Mouse (Mus musculus) MEL (cell line): ENCODE measurements around the gene Pxn. TPM values are rescaled to one million over a fixed set of nuclear protein-coding genes. Genes with fewer than 3 reads are reported as not detected.

Experiments used
- DNase-seq: peaks from one replicate; pipeline ENCODE4 v3.0.0; 2011; ENCODE audit warnings: low read depth, low spot score
- H3K27ac ChIP-seq: 2 replicates; pipeline ENCODE4 v1.5.1; 2012; ENCODE audit warnings: low read depth, mild to moderate bottlenecking, control low read depth, low read length, moderate library complexity; ENCODE audit not compliant: control insufficient read depth
- H3K27me3 ChIP-seq, 2 experiments: fragments of 150-350 bp in 1 of 2; sonication (generic) in 1 of 2; 2 replicates each; pipeline ENCODE4 v1.6.1; 2012; ENCODE audit warnings: low read length in 2 of 2, mild to moderate bottlenecking in 2 of 2, improper control_type of control experiment in 1 of 2, moderate library complexity in 1 of 2; ENCODE audit not compliant: insufficient read depth in 2 of 2, control insufficient read depth in 1 of 2
- H3K36me3 ChIP-seq, 2 experiments: 2 replicates each; pipeline ENCODE4 v1.6.1; 2012 to 2014; ENCODE audit warnings: low read length in 2 of 2, improper control_type of control experiment in 1 of 2, inconsistent platforms in 1 of 2, mild to moderate bottlenecking in 1 of 2; ENCODE audit not compliant: insufficient read depth in 2 of 2, control insufficient read depth in 1 of 2
- H3K4me1 ChIP-seq, 2 experiments: fragments of 150-350 bp in 1 of 2; sonication (generic) in 1 of 2; 2 replicates each; pipeline ENCODE4 v1.6.1; 2012; ENCODE audit warnings: low read length in 2 of 2, improper control_type of control experiment in 1 of 2, mild to moderate bottlenecking in 1 of 2; ENCODE audit not compliant: insufficient read depth in 2 of 2, control insufficient read depth in 1 of 2
- H3K4me3 ChIP-seq, 2 experiments: fragments of 150-350 bp in 1 of 2; sonication (generic) in 1 of 2; 2 replicates each; pipeline ENCODE4 v1.5.1; 2012; ENCODE audit warnings: low read depth in 2 of 2, low read length in 2 of 2, mild to moderate bottlenecking in 2 of 2, moderate library complexity in 2 of 2, control low read depth in 1 of 2, improper control_type of control experiment in 1 of 2; ENCODE audit not compliant: control insufficient read depth in 1 of 2, insufficient read depth in 1 of 2
- H3K79me2 ChIP-seq: 2 replicates; pipeline ENCODE4 v1.6.1; 2012; ENCODE audit warnings: mild to moderate bottlenecking, low read length, moderate library complexity; ENCODE audit not compliant: control insufficient read depth, poor library complexity, insufficient read depth
- H3K9ac ChIP-seq: 2 replicates; pipeline ENCODE4 v1.6.1; 2012; ENCODE audit warnings: low read depth, mild to moderate bottlenecking, control low read depth, low read length, moderate library complexity; ENCODE audit not compliant: control insufficient read depth, poor library complexity, severe bottlenecking
- H3K9me3 ChIP-seq: fragments of 150-350 bp; sonication (generic); replicated peaks from 2 replicates; pipeline ENCODE4 v1.6.1; 2012; ENCODE audit warnings: mild to moderate bottlenecking, low read length, improper control_type of control experiment, moderate library complexity; ENCODE audit not compliant: insufficient read depth
- BHLHE40 ChIP-seq: IDR thresholded peaks from 2 replicates; pipeline ENCODE4 v1.6.1; 2012; ENCODE audit warnings: low read depth, mild to moderate bottlenecking, inconsistent platforms, low read length, improper control_type of control experiment, borderline replicate concordance
- CHD1 ChIP-seq: IDR thresholded peaks from 2 replicates; pipeline ENCODE4 v1.6.1; 2012; ENCODE audit warnings: low read depth, mild to moderate bottlenecking, inconsistent platforms, low read length, improper control_type of control experiment
- E2F4 ChIP-seq: IDR thresholded peaks from 2 replicates; pipeline ENCODE4 v1.6.1; 2011; ENCODE audit warnings: low read depth, low read length, improper control_type of control experiment, borderline replicate concordance
- ELF1 ChIP-seq: IDR thresholded peaks from 2 replicates; pipeline ENCODE4 v1.6.1; 2014; ENCODE audit warnings: low read depth, mild to moderate bottlenecking, inconsistent platforms, low read length, improper control_type of control experiment, moderate library complexity
- EP300 ChIP-seq, 2 experiments: IDR thresholded peaks; 2 replicates each; pipeline ENCODE4 v1.6.1; 2011; ENCODE audit warnings: improper control_type of control experiment in 2 of 2, low read length in 2 of 2, low read depth in 1 of 2, mild to moderate bottlenecking in 1 of 2
- GABPA ChIP-seq: IDR thresholded peaks from 2 replicates; pipeline ENCODE4 v1.6.1; 2012; ENCODE audit warnings: low read depth, mild to moderate bottlenecking, inconsistent platforms, low read length, improper control_type of control experiment, moderate library complexity
- HCFC1 ChIP-seq: IDR thresholded peaks from 2 replicates; pipeline ENCODE4 v1.6.1; 2012; ENCODE audit warnings: low read depth, mild to moderate bottlenecking, inconsistent platforms, low read length, improper control_type of control experiment, moderate library complexity
- JUND ChIP-seq: IDR thresholded peaks from 2 replicates; pipeline ENCODE4 v1.6.1; 2011; ENCODE audit warnings: low read depth, mild to moderate bottlenecking, improper control_type of control experiment, low read length
- KAT2A ChIP-seq: conservative IDR thresholded peaks from 2 replicates; pipeline ENCODE4 v1.6.1; 2012; ENCODE audit warnings: low read depth, low read length, improper control_type of control experiment, inconsistent platforms
- MAFK ChIP-seq: IDR thresholded peaks from 2 replicates; pipeline ENCODE4 v1.6.1; 2011; ENCODE audit warnings: low read depth, mild to moderate bottlenecking, low read length, improper control_type of control experiment, borderline replicate concordance
- MAZ ChIP-seq: IDR thresholded peaks from 2 replicates; pipeline ENCODE4 v1.6.1; 2012; ENCODE audit warnings: low read depth, mild to moderate bottlenecking, inconsistent platforms, low read length, improper control_type of control experiment
- MEF2A ChIP-seq: IDR thresholded peaks from 2 replicates; pipeline ENCODE4 v1.6.1; 2014; ENCODE audit warnings: low read depth, mild to moderate bottlenecking, inconsistent platforms, low read length, improper control_type of control experiment; ENCODE audit not compliant: poor library complexity, insufficient replicate concordance, severe bottlenecking; ENCODE audit errors: extremely low read depth
- NRF1 ChIP-seq: IDR thresholded peaks from 2 replicates; pipeline ENCODE4 v1.6.1; 2014; ENCODE audit warnings: low read depth, mild to moderate bottlenecking, inconsistent platforms, low read length, improper control_type of control experiment, moderate library complexity; ENCODE audit not compliant: poor library complexity, insufficient read depth, severe bottlenecking
- SIN3A ChIP-seq: IDR thresholded peaks from 2 replicates; pipeline ENCODE4 v1.6.1; 2012; ENCODE audit warnings: low read length, improper control_type of control experiment, inconsistent platforms
- TBP ChIP-seq: IDR thresholded peaks from 2 replicates; pipeline ENCODE4 v1.8.0; 2011; ENCODE audit warnings: low read depth, low read length, improper control_type of control experiment
- UBTF ChIP-seq: IDR thresholded peaks from 2 replicates; pipeline ENCODE4 v1.6.1; 2012; ENCODE audit warnings: low read depth, mild to moderate bottlenecking, inconsistent platforms, low read length, improper control_type of control experiment, moderate library complexity, borderline replicate concordance; ENCODE audit not compliant: insufficient read depth
- USF1 ChIP-seq: IDR thresholded peaks from 2 replicates; pipeline ENCODE4 v1.6.1; 2014; ENCODE audit warnings: low read depth, mild to moderate bottlenecking, inconsistent platforms, low read length, improper control_type of control experiment, moderate library complexity
- ZC3H11A ChIP-seq: IDR thresholded peaks from 2 replicates; pipeline ENCODE4 v1.6.1; 2012; ENCODE audit warnings: low read depth, mild to moderate bottlenecking, inconsistent platforms, low read length, improper control_type of control experiment
- ZKSCAN1 ChIP-seq: IDR thresholded peaks from 2 replicates; pipeline ENCODE4 v1.6.1; 2012; ENCODE audit warnings: low read depth, mild to moderate bottlenecking, inconsistent platforms, low read length, improper control_type of control experiment, moderate library complexity
- ZMIZ1 ChIP-seq: IDR thresholded peaks from 2 replicates; pipeline ENCODE4 v1.6.1; 2012; ENCODE audit warnings: low read depth, mild to moderate bottlenecking, inconsistent platforms, low read length, improper control_type of control experiment, moderate library complexity
- ZNF384 ChIP-seq: IDR thresholded peaks from 2 replicates; pipeline ENCODE4 v1.6.1; 2012; ENCODE audit warnings: low read depth, mild to moderate bottlenecking, inconsistent platforms, low read length, improper control_type of control experiment
- polyA plus RNA-seq, 2 experiments: library from polyadenylated mRNA; stranded (reverse) in 1 of 2; unstranded in 1 of 2; fragments of >175 nt in 1 of 2; fragments of >200 nt in 1 of 2; gene quantifications; 2 replicates each; pipeline versions ENCODE4 v1.2.1 to v1.2.4; 2012; ENCODE audit warnings: low replicate concordance in 2 of 2, low read depth in 1 of 2; ENCODE audit not compliant: insufficient read length in 2 of 2, insufficient read depth in 1 of 2, missing spikeins in 1 of 2
- total RNA-seq: library from RNA; depleted of rRNA; stranded (reverse); fragments of 300-350 nt; gene quantifications from 2 replicates; pipeline ENCODE4 v1.2.3, GENCODE M21; 2012

Gene Pxn
- total and polyA plus RNA-seq, 3 experiments = 15.2 to 167 (median 29.2) TPM

DNA sequence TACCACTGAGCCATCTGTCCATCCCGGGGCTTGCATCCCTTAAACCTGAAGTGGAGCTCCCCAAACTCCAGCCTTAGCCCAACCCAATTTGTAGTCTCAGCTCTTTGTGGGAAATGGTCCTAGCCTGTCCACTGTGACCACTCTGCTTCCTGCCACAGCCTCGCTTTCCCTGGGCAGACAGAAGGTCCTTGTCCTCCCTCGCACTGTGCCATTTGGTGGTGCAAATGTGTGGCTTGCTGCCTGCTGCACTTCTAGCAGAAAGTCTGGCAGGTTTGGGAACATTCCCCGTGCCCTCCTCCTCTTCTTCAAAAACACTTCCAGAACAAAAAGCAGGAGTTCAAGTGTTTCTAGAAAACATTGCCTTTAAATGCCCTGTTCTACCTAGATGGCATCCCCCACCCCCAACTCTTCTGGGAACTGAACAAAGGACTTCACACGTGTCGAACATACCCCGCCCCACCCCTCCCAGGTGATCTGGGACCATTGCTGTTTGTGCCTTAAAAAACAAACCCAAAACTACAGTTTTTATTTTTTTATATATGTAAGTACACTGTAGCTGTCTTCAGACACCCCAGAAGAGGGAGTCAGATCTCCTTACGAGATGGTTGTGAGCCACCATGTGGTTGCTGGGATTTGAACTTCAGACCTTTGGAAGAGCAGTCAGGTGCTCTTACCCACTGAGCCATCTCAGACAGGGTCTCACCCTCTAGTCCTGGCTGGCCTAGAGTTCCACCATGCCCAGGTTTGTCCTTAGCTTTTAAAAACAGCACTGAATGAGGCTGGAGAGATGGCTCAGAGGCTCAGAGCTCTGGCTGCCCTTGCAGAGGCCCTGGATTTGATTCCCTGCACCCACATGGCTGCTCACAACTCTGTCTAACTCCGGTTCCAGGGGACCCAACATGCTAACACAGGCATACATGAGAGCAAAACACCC is 7.9 kb upstream of the Pxn start:
- TF ChIP-seq ZMIZ1 (no peak), TBP (peak; percentile 98)
- Histone ChIP-seq H3K79me2 (no peaks in the 10 kb centered on the region), H3K27me3 (no peaks in the 10 kb centered on the region), H3K27ac (no peak overlapping the region), H3K36me3 (no peaks in the 10 kb centered on the region), H3K9me3 (no peaks in the 10 kb centered on the region), H3K4me1 (0 out of 4 replicates have a peak, but pooled peaks cover 0 to 5% of the 10 kb centered on the region in 2 experiments), H3K9ac (no peak overlapping the region), H3K4me3 (no peak overlapping the region)
- DNase-seq = peak; percentile 43

GRCm38 (mm10) chr5:115500383-115500935 is 6.0 kb upstream of the Pxn start:
- Histone ChIP-seq H3K9ac (no peak overlapping the region), H3K9me3 (no peaks in the 10 kb centered on the region), H3K27me3 (no peaks in the 10 kb centered on the region), H3K79me2 (no peaks in the 10 kb centered on the region), H3K4me3 (no peak overlapping the region), H3K36me3 (no peaks in the 10 kb centered on the region), H3K4me1 (0 out of 4 replicates have a peak, but pooled peaks cover 0 to 5% of the 10 kb centered on the region in 2 experiments), H3K27ac (no peak overlapping the region)
- DNase-seq = no peak
- TF ChIP-seq UBTF (no peak), EP300 (IDR thresholded peaks at IDR 0.05; ENCODE audit: low read depth in 1 of 2, low read length in 2 of 2) (no peak), USF1 (no peak), GABPA (no peak), ZC3H11A (no peak), ZKSCAN1 (no peak), KAT2A (no peak)

GRCm38 (mm10) chr5:115503035-115503434 is 3.4 kb upstream of the Pxn start:
- no peak for DNase-seq
- Histone ChIP-seq H3K27ac (no peak overlapping the region), H3K27me3 (no peaks in the 10 kb centered on the region), H3K79me2 (peaks cover 9% of the 10 kb centered on the region), H3K36me3 (peaks cover 0 to 2% of the 10 kb centered on the region in 2 experiments; a peak in 1 of 4 replicates), H3K4me1 (peaks cover 0 to 12% of the 10 kb centered on the region in 2 experiments; a peak in 1 of 4 replicates), H3K4me3 (no peak overlapping the region), H3K9me3 (no peaks in the 10 kb centered on the region), H3K9ac (no peak overlapping the region)
- no peak for TF ChIP-seq BHLHE40
- TF ChIP-seq MAFK = no peak
- TF ChIP-seq MAZ = no peak
- no peak for TF ChIP-seq KAT2A
- TF ChIP-seq TBP = no peak
- TF ChIP-seq ZKSCAN1 = no peak
- TF ChIP-seq USF1 = no peak
- no peak for TF ChIP-seq HCFC1
- no peak for TF ChIP-seq NRF1
- no peak for TF ChIP-seq SIN3A
- no peak for TF ChIP-seq CHD1
- TF ChIP-seq ZNF384 = no peak
- TF ChIP-seq E2F4 = no peak
- TF ChIP-seq ELF1 = no peak
- no peak for TF ChIP-seq JUND
- TF ChIP-seq MEF2A = no peak
